Mouse (Mus musculus) liver, embryonic 11.5 days (tissue): Measurements from ENCODE around the gene Mcf2l. TPM values are rescaled to one million over a fixed set of nuclear protein-coding genes. Genes with fewer than 3 reads are reported as not detected.

Source experiments
- ATAC-seq: fragments of 200-750 bp; cut with Nextera tagmentation; replicated peaks from 2 replicates; pipeline ENCODE4 v1.8.0; 2017; ENCODE audit warnings: moderate number of reproducible peaks, mild to moderate bottlenecking, moderate TSS enrichment, moderate library complexity; ENCODE audit not compliant: low FRiP score
- DNase-seq: peaks from one replicate; pipeline ENCODE4 v3.0.0-alpha.2; 2017; ENCODE audit warnings: low spot score
- H3K27ac ChIP-seq: fragments of 300-500 bp; sonication (generic); 2 replicates; pipeline ENCODE4 v1.5.1; 2014; ENCODE audit warnings: mild to moderate bottlenecking, low read depth, low read length, control low read depth
- H3K27me3 ChIP-seq: fragments of 300-500 bp; sonication (generic); replicated peaks from 2 replicates; pipeline ENCODE4 v1.6.1; 2014; ENCODE audit warnings: low read length, mixed read lengths; ENCODE audit not compliant: control insufficient read depth, insufficient read depth
- H3K36me3 ChIP-seq: fragments of 300-500 bp; sonication (generic); 2 replicates; pipeline ENCODE4 v1.6.1; 2014; ENCODE audit warnings: mild to moderate bottlenecking, low read length, moderate library complexity, mixed read lengths; ENCODE audit not compliant: control insufficient read depth, insufficient read depth
- H3K4me1 ChIP-seq: fragments of 300-500 bp; sonication (generic); replicated peaks from 2 replicates; pipeline ENCODE4 v1.6.1; 2014; ENCODE audit warnings: low read length, mixed read lengths; ENCODE audit not compliant: control insufficient read depth, insufficient read depth
- H3K4me2 ChIP-seq: fragments of 300-500 bp; sonication (generic); 2 replicates; pipeline ENCODE4 v1.6.1; 2014; ENCODE audit warnings: mild to moderate bottlenecking, control low read depth, moderate library complexity
- H3K4me3 ChIP-seq: fragments of 300-500 bp; sonication (generic); 2 replicates; pipeline ENCODE4 v1.5.1; 2014; ENCODE audit warnings: low read depth, low read length, control low read depth
- H3K9ac ChIP-seq: fragments of 300-500 bp; sonication (generic); 2 replicates; pipeline ENCODE4 v1.6.1; 2014; ENCODE audit warnings: low read depth, low read length, control low read depth
- H3K9me3 ChIP-seq: fragments of 300-500 bp; sonication (generic); 2 replicates; pipeline ENCODE4 v1.6.1; 2016; ENCODE audit warnings: low read length, inconsistent platforms, mixed read lengths; ENCODE audit not compliant: control insufficient read depth
- WGBS: fragments of 180-500 bp; shearing (Covaris S2); extraction: QIAGEN DNeasy Blood & Tissue Kit; methylation state at CpG from one replicate; pipeline ENCODE4 v1.1.7; 2014; 5-methylcytosine and 5-hydroxymethylcytosine counted together
- polyA plus RNA-seq: library from polyadenylated mRNA; unstranded; fragments of >200 nt; fragmentation: Nextera tagmentation; extraction: Ambion mirVana; gene quantifications from 2 replicates; pipeline ENCODE4 v1.2.1, GENCODE M21; 2014

The Mcf2l gene
- polyA plus RNA-seq, 1 experiment from 2014 or later: 4.3 TPM

GRCm38 (mm10) chr8:12978726-12979125, 105.1 kb downstream of the Mcf2l start:
- no peak overlapping the region for H3K27ac ChIP-seq
- 27% methylated on average over 5 of the region's 5 CpGs for WGBS
- ATAC-seq: peak; percentile 48; the same call in 1 of the 2 replicates

GRCm38 (mm10) chr8:12983681-12984467, 110.3 kb downstream of the Mcf2l start:
- Histone ChIP-seq H3K36me3 (no peaks in the 10 kb centered on the region), H3K9ac (no peak overlapping the region), H3K4me2 (no peak overlapping the region), H3K4me3 (no peak overlapping the region), H3K27me3 (no peaks in the 10 kb centered on the region), H3K27ac (no peak overlapping the region), H3K4me1 (no peaks in the 10 kb centered on the region), H3K9me3 (no peaks in the 10 kb centered on the region)
- DNase-seq (no peak), ATAC-seq (no peak)
- 74% methylated on average over 18 of the region's 18 CpGs for WGBS

More at GRCm38 (mm10) chr8:12978726-12979125, 105.1 kb downstream of the Mcf2l start:
- no peak for DNase-seq
- Histone ChIP-seq H3K9me3 (no peaks in the 10 kb centered on the region), H3K4me3 (no peak overlapping the region), H3K27me3 (0 out of 2 replicates have a peak, but pooled peaks cover 3% of the 10 kb centered on the region), H3K4me2 (no peak overlapping the region), H3K4me1 (peaks cover 4% of the 10 kb centered on the region), H3K9ac (no peak overlapping the region), H3K36me3 (no peaks in the 10 kb centered on the region; the same call in 1 of the 2 replicates)

- Histone ChIP-seq H3K9ac (no peak overlapping the region), H3K9me3 (no peaks in the 10 kb centered on the region), H3K27ac (no peak overlapping the region), H3K4me1 (no peaks in the 10 kb centered on the region), H3K4me3 (no peak overlapping the region), H3K4me2 (no peak overlapping the region), H3K27me3 (no peaks in the 10 kb centered on the region), H3K36me3 (no peaks in the 10 kb centered on the region)
- ATAC-seq (no peak), DNase-seq (no peak)
- WGBS: 81% methylated on average over 17 of the region's 17 CpGs
Observed at GRCm38 (mm10) chr8:12984601-12985243, 111.1 kb downstream of the Mcf2l start.

GRCm38 (mm10) chr8:12985259-12985658, 111.7 kb downstream of the Mcf2l start:
- H3K27ac ChIP-seq: no peak overlapping the region
- no peak overlapping the region for H3K9ac ChIP-seq
- no peak for DNase-seq
- no peaks in the 10 kb centered on the region for H3K4me1 ChIP-seq
- no peaks in the 10 kb centered on the region for H3K9me3 ChIP-seq
- whole genome bisulfite sequencing: 85% methylated on average over 13 of the region's 13 CpGs
- H3K27me3 ChIP-seq: no peaks in the 10 kb centered on the region
- no peak overlapping the region for H3K4me3 ChIP-seq
- no peak for ATAC-seq
- H3K4me2 ChIP-seq: no peak overlapping the region
- H3K36me3 ChIP-seq: no peaks in the 10 kb centered on the region

- H3K36me3 ChIP-seq: no peaks in the 10 kb centered on the region
- H3K9me3 ChIP-seq: no peaks in the 10 kb centered on the region
- ATAC-seq (no peak), DNase-seq (no peak)
- WGBS: 79% methylated on average over 8 of the region's 8 CpGs
- no peak overlapping the region for H3K9ac ChIP-seq
- H3K4me2 ChIP-seq: no peak overlapping the region
- H3K4me3 ChIP-seq: no peak overlapping the region
- H3K4me1 ChIP-seq: no peaks in the 10 kb centered on the region
- H3K27me3 ChIP-seq: no peaks in the 10 kb centered on the region
- no peak overlapping the region for H3K27ac ChIP-seq
Observed at GRCm38 (mm10) chr8:12987571-12987970, 114.0 kb downstream of the Mcf2l start.

GRCm38 (mm10) chr8:12988722-12989430, 115.3 kb downstream of the Mcf2l start:
- ATAC-seq (no peak), DNase-seq (no peak)
- H3K9me3 ChIP-seq: no peaks in the 10 kb centered on the region
- no peaks in the 10 kb centered on the region for H3K4me1 ChIP-seq
- no peak overlapping the region for H3K9ac ChIP-seq
- no peaks in the 10 kb centered on the region for H3K36me3 ChIP-seq
- H3K4me3 ChIP-seq: no peak overlapping the region
- H3K4me2 ChIP-seq: no peak overlapping the region
- no peaks in the 10 kb centered on the region for H3K27me3 ChIP-seq
- H3K27ac ChIP-seq: no peak overlapping the region
- 72% methylated on average over 13 of the region's 13 CpGs for WGBS

- DNase-seq: no peak
- Histone ChIP-seq H3K27ac (no peak overlapping the region), H3K9me3 (no peaks in the 10 kb centered on the region), H3K27me3 (no peaks in the 10 kb centered on the region), H3K4me3 (no peak overlapping the region), H3K4me2 (no peak overlapping the region), H3K4me1 (no peaks in the 10 kb centered on the region), H3K36me3 (no peaks in the 10 kb centered on the region), H3K9ac (no peak overlapping the region)
- WGBS: 81% methylated on average over 10 of the region's 10 CpGs
- ATAC-seq: no peak
Observed at GRCm38 (mm10) chr8:12991411-12991810, 117.8 kb downstream of the Mcf2l start.

GRCm38 (mm10) chr8:12994468-12994867, 120.9 kb downstream of the Mcf2l start:
- 66% methylated on average over 5 of the region's 5 CpGs for WGBS
- Histone ChIP-seq H3K9me3 (no peaks in the 10 kb centered on the region), H3K4me2 (no peak overlapping the region), H3K4me3 (no peak overlapping the region), H3K4me1 (no peaks in the 10 kb centered on the region), H3K36me3 (no peaks in the 10 kb centered on the region), H3K27ac (no peak overlapping the region), H3K27me3 (no peaks in the 10 kb centered on the region), H3K9ac (no peak overlapping the region)
- DNase-seq (no peak), ATAC-seq (no peak)
